Mouse (Mus musculus) embryonic fibroblast, embryonic 13.5 days (primary cell): Measurements from ENCODE around the gene Hoxa5.

Experiments
- CTCF ChIP-seq: IDR thresholded peaks from 2 replicates; pipeline ENCODE4 v1.5.1; 2011; ENCODE audit warnings: mild to moderate bottlenecking, control low read depth, low read length, moderate library complexity, borderline replicate concordance; ENCODE audit not compliant: insufficient read depth
- POLR2A ChIP-seq: IDR thresholded peaks from 2 replicates; pipeline ENCODE4 v1.6.1; 2011; ENCODE audit warnings: low read depth, mild to moderate bottlenecking, control low read depth, low read length, moderate library complexity

- TF ChIP-seq POLR2A (no peak), CTCF (no peak)
These were observed 46.7 kb downstream of the Hoxa5 start for GRCm38 (mm10) chr6:52157466-52158275.
